Mouse (Mus musculus) right cerebral cortex, adult 18-20 months (tissue): ENCODE results near the gene H2-DMb2.

Experiments used
- DNase-seq: peaks from one replicate; pipeline ENCODE4 v3.0.0; 2022; ENCODE audit warnings: mixed read lengths

The H2-DMb2 gene

DNA sequence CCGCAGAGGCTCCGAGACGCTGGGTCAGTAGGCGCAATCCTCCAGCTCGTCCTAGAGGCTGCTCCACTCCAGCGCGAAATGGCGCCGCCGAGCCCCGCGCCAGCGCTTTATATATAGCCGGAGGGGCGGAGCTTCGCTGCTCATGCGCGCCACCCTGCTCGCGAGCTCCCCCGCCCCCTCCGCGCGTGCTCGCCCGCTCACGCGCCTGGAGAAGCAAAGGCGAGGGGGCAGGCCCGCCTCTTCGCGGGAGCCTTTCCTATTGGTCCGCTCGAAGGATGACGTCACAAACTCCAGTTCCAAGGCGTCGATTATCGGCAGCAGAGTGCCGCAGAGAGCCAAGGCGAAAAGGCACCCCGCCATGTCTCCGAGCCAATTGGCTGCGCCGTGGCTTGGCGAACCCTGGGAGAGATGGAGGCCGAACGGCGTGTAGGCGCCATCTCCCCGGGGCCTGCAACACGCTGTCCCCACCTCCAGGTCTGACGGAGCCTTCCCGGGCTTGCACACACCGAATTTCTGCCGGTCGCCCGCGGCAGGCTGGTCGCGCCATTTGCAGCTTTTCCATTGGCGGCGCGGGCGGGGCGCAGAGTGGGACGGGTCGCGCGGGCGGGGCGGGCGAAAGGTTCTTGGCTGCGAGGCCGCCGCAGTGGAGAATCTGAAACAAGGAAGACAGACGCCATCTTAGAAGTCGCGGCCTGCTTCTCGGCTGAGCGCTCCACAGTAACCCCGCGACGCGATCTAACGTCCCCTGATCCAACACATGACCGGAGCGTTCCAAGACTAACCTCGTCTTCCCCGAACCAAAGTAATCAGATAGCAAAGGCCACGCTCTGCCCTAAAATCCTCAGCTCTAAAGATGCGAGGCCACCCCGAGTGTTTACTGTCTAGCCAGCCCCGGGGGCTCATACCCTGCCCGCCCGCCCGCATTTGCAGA, 23.6 kb upstream of the H2-DMb2 start, which contains the start of gene H2-DMa:
Gene H2-DMa (plus strand): TSS at position 293 of the 931 bp plus-strand sequence.
- DNase-seq, result peak; percentile 99

DNA sequence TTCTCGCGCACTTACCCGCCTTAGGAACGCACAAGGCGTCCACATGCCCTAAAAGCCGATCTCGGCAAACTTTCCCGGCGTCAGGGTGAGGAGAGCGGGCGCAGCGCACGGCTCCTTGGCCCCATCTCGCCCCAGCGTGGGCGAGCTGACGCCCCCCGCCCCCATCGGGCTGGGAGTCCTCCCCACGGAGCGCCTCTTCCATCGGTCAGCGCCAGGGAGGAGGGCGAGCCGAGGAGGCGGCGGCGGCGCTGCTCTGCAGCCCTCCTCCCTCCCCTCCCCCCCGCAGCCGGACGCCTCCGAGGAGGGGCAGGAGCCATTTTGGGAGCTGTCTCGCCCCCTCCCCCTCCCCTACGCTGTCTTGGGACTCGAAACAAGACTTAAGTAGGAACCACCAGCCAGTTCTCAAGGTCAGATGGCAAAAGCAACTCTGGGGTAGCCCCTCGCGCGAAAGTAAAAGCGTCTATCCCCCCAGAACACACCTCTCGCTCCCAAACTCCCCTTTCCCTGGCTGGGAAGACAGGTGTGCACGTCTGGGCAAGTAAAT, 22.9 kb upstream of the H2-DMb2 start:
- DNase-seq, result peak; percentile 90

DNA sequence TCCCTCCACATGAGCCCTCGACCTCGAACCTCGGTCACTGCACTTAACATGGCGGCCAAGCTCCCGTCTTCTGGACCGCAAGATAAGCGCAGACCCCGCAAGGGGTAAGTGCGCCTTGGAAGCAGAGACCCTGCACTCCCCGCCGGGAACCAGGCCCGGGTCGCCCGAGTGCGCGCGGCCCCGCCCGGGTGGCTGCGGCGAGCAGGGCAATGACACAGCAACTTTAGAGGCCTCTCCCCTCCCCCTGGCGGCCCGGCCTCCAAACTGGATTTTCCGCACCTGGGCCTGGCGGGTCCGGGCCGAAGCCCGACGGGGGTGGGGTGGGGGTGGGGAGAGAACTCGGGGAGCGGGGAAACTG, 22.3 kb upstream of the H2-DMb2 start:
- no peak for DNase-seq

- DNase-seq, result peak; percentile 94
Observed at GRCm38 (mm10) chr17:34121172-34121878, 21.8 kb upstream of the H2-DMb2 start.

- no peak for DNase-seq
Observed at GRCm38 (mm10) chr17:34121879-34122187, 21.3 kb upstream of the H2-DMb2 start.

GRCm38 (mm10) chr17:34122188-34122984, 20.7 kb upstream of the H2-DMb2 start, which contains the start of gene Brd2:
Gene Brd2 (minus strand): TSS chr17:34122634.
- DNase-seq, result peak; percentile 96

DNA sequence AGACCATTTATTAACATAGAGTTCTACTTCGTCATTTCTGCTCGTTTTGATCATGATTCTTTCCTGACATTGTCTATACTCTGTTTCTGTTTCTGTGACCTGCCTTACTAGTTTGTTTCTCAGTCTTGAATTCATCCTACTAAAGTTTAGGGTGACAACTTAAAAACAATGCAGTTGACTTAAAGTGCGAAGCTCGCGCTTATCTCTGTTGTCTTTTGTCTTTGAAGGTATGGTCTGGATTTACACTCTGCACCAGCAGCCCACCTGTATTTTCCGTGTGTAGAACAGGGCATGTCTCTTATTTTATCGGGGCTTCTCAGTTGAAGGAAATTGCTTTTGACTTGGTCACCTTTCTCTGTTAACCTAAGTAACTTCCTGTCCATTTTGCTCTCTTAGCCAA, 20.0 kb upstream of the H2-DMb2 start:
- no peak for DNase-seq

DNA sequence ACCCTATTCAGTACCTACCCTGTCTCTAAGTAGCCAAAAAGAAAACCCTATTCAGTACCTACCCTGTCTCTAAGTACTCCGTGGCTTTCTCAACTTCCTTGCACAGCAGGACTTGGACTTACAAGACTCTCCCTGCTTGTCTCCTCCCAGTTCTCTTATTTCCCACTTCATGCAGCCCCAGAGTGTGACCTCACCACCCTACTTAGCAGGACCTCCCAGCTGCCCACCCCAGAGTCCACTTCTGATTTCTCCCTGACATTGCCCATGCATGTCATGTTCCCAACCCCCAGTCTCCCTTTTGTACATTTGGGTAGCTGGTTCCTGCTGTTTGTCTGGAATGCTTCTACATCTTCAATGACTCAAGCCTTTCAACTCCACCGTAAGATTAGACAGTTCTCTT, 19.6 kb upstream of the H2-DMb2 start:
- no peak for DNase-seq

GRCm38 (mm10) chr17:34124649-34125048, 18.5 kb upstream of the H2-DMb2 start:
- no peak for DNase-seq

- DNase-seq, result no peak
Observed at GRCm38 (mm10) chr17:34126826-34127420, 16.2 kb upstream of the H2-DMb2 start.

- DNase-seq, result no peak
Observed at GRCm38 (mm10) chr17:34127475-34127874, 15.6 kb upstream of the H2-DMb2 start.

GRCm38 (mm10) chr17:34128264-34128937, 14.7 kb upstream of the H2-DMb2 start:
- peak; percentile 67 for DNase-seq

GRCm38 (mm10) chr17:34128944-34129791, 13.9 kb upstream of the H2-DMb2 start:
- DNase-seq, result peak; percentile 46

- DNase-seq, result no peak
Observed at GRCm38 (mm10) chr17:34130073-34130947, 12.8 kb upstream of the H2-DMb2 start.

DNA sequence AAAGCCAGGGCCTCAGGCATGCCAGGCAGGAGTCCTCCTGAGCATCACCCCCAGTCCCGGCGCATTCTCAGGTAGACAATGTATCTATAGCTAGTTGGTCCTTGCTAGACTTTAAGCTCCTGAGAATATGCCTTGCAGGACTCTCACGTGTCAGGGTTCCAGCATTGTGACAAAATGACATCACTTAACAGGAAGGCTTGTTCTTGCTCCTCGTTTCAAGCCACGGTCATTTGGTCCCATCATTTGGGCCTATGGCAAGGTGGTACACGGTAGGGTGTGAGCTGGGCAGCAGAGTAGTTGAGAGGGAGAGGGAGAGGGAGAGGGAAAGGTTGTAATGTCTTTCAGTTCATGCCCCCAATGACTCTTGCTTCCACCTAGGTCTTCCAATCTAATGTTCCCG, 11.2 kb upstream of the H2-DMb2 start:
- no peak for DNase-seq

- no peak for DNase-seq
Observed at GRCm38 (mm10) chr17:34133289-34133688, 9.8 kb upstream of the H2-DMb2 start.

DNA sequence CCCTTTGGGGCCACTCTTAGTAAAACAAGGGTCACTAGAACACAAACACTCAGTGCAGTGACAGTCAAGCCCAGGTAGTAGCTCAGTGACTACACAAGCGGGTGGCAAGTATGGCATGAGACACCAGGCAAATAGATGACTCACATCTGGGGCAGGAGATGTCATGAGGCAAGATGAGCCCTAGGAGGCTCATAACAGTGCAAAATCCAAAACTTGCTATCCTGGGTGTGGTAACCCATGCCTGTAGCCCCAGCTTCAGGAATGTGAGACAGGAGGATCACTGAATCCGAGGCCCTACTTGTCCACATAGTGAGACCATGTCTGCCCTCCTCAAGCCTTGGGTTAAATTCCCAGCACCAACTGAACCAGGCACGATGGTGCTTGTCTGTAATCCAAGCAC, 8.7 kb upstream of the H2-DMb2 start:
- DNase-seq, result no peak

DNA sequence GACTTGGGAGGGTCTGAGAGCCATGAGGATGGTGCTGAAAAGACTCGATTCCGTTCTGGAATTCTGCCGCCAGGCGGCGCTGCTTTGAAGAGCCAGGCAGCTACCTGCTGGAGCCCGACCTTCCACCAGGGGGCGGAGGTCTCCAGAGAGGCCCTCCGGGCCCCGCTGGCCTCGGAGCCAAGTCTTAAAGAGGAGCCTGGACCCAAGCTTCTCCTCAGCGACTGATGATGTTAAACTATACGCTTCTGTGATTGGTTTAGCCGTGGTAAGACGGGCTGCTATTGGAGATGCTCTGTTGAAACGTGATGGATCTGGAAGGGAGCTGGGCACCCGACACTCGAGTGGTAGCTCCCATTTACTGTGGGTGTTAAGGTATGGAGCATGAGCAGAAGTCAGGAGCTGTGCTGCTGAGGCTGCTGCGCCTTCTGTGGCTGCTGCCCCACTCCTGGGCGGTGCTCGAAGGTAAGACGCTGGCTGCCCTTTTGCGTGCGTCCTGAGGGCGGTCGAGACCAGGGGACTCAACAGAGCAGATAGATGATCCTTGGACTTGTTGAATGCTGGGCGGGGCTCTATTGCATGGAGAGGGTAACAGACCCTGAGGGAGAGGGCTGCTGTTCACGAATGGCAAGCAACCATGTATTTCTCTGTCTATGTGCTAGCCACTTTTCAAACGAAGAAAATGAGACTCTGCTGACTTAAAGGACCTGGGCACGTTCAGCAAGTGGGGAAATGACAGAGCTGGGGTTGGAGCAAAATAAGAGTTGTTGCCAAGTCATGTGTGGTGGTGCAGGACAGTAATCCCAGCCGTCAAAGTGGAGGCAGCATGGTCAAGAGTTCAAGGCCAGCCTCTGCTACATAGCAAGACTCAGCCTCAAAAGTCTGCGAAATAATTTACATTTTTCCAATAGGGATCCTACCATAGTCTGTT, 7.5 kb upstream of the H2-DMb2 start:
- DNase-seq, result peak; percentile 98

- DNase-seq, result no peak
Observed at GRCm38 (mm10) chr17:34137601-34138000, 5.5 kb upstream of the H2-DMb2 start.
